Mouse (Mus musculus) E14TG2a.4 (cell line): ENCODE results near the gene Krtap7-1.

Experiments
- CTCF ChIP-seq: conservative IDR thresholded peaks from 2 replicates; pipeline ENCODE4 v1.5.1; 2014; ENCODE audit warnings: low read length
- NANOG ChIP-seq: IDR thresholded peaks from 2 replicates; pipeline ENCODE4 v1.6.1; 2014; ENCODE audit warnings: borderline replicate concordance, low read length, mixed read lengths
- POU5F1 ChIP-seq: IDR thresholded peaks from 2 replicates; pipeline ENCODE4 v1.6.1; 2014; ENCODE audit warnings: low read length, borderline replicate concordance

DNA sequence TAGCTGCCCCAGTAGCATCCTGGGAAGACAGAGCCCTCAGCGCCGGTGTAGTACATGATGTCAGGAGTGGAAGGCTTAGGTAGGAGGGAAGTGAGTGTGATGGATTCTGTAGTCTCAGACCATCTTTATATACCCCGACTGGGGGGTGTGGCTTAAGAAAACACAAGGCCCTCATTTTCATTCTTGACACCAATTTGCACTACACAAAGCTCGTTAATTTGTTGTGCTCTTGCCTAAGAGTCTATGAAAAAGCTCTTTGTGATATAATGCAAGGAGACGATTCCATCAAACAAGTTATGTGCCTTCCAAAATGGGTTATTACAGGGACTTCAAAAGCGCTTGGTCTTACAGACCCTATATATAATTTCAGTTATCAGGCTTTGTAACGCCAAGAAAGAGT, 20.3 kb downstream of the Krtap7-1 start, which contains the start of gene Krtap8-1:
- TF ChIP-seq CTCF (no peak), NANOG (no peak), POU5F1 (no peak)
